Mouse (Mus musculus): Measurements from ENCODE around the gene Shisal2b.

Shisal2b gene

GRCm38 (mm10) chr13:104816635-104817571 lies 46.8 kb downstream of the Shisal2b start, which contains the start of gene Cwc27:
Cwc27 (minus strand) TSS chr13:104817142.
- DNase-seq (ENCODE audit: low read depth, low spot score) = peak; percentile 96

- DNase-seq (ENCODE audit: low read depth, low spot score) = no peak
These were observed 47.4 kb downstream of the Shisal2b start for GRCm38 (mm10) chr13:104816270-104816634.

GRCm38 (mm10) chr13:104805681-104806080 lies 58.0 kb downstream of the Shisal2b start:
- peak; percentile 59 for DNase-seq (ENCODE audit: low read depth, low spot score)

GRCm38 (mm10) chr13:104799566-104800182 lies 64.0 kb downstream of the Shisal2b start:
- no peak for DNase-seq (ENCODE audit: low read depth, low spot score)

GRCm38 (mm10) chr13:104799067-104799466 lies 64.6 kb downstream of the Shisal2b start:
- DNase-seq (ENCODE audit: low read depth, low spot score) = no peak

Data from A20 (cell line).